Mouse (Mus musculus): ENCODE data around the gene Map3k11. TPM values are rescaled to one million over a fixed set of nuclear protein-coding genes. Genes with fewer than 3 reads are reported as not detected.
"Not testable (repeated sequence)": the region's sequence is repeated elsewhere in the genome, so short reads cannot be mapped to it uniquely, and the experiment has no call there.

The Map3k11 gene
- total RNA-seq, 1 experiment from 2014 or later: 23.9 TPM

DNA sequence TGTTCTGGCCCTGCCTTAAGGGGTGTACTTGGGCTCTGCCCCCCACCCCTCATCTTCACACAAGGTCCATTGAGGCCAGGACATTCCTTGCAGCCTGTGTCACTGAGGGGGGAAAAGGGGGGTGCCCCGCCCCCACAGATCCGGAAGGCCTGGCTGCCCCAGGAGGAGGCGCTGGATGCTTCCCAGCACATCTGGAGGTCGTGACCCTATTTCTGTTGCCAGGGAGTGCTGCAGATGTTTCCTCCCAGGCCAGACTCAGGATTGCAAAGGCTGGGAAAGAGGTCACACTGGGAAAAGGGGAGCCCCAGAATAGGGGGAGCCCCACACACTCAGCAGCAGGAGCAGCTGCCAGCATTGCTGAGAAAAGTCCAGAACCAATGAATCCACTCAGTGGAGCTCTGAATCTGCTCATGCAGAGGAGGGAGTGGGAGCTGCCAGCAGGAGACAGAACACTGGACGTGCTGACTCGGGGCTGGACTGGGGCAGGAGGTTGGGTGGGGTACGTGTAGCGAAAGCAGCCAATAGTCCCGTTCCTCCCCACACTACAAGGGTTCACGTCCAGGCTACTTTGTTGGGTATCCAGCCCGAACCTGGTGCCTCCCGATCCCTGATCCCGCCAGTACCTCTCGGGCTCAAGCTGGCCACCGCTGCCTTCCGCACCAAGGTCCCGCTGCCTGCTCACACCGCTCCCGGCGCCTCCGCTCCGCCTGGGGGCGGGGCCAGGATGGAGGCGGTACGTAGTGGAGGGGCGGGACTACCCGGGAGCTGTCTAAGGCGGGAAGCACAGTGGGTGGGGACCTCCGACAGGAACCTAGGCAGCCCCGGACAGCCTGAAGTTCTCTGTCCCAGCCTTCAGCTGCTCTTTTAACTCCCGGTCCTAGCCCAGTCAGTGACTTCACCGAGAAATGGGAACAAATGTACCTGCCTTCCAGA is 25.3 kb upstream of the Map3k11 start, which contains the start of gene Sipa1:
Gene Sipa1, minus strand, starts transcription at position 727 of the 933 bp plus-strand sequence.
- ATAC-seq (replicated peaks in 1 of 2; ENCODE audit: insufficient read depth in 1 of 2, low FRiP score in 2 of 2, low TSS enrichment in 1 of 2, low read depth in 1 of 2, poor library complexity in 2 of 2, severe bottlenecking in 2 of 2): peak; percentile 83 to 89

DNA sequence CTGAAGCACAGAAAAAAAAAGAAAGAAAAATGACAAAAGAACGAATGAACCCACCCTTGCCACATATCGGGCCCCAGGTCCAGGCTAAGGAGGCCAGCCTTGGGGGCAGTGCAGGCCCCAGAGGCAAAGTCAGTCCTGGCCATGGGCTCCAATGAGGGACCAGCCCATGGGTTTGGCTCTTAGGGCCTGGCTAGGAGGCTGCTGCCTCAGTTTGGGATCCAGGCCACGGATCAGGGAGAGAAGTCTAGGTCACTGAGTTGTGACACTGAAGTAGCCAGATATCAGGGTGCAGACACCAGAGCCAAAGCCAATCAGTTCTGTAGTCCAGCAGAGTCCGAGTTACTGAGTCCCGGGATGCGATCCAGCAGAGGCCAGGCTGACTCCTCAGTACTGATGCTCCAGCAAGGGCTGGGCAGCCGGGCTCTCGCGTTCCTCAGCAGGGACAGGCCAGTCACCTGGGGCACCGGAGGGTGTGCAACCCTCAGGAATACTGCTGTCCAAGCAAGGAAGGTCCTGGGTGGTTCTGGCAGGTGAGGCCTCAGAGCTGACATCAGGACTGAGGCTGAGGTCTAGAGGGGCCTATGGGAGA is 23.8 kb upstream of the Map3k11 start:
- ATAC-seq (replicated peaks in 1 of 2; ENCODE audit: insufficient read depth in 1 of 2, low FRiP score in 2 of 2, low TSS enrichment in 1 of 2, low read depth in 1 of 2, poor library complexity in 2 of 2, severe bottlenecking in 2 of 2): no peak

DNA sequence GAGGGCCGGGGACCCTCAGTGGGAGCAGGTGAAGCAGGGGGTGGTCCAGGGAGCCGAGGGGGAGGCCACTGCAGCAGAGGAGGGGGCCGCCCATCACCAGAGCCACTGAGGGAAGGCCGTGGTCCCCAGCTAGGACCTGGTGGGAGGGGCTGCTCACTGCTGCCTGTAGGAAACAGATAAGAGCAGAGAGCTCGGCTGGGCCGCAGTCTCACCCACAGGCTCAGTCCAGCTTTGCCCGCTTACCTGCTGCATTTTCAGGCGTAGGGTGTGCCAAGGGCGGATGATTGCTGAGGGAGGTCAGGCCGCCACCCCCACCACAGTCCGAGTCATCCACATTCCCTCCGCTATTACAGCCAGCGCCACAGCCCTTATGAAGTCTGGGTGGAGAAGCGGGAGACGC is 23.1 kb upstream of the Map3k11 start:
- no peak for ATAC-seq (replicated peaks in 1 of 2; ENCODE audit: insufficient read depth in 1 of 2, low FRiP score in 2 of 2, low TSS enrichment in 1 of 2, low read depth in 1 of 2, poor library complexity in 2 of 2, severe bottlenecking in 2 of 2)

DNA sequence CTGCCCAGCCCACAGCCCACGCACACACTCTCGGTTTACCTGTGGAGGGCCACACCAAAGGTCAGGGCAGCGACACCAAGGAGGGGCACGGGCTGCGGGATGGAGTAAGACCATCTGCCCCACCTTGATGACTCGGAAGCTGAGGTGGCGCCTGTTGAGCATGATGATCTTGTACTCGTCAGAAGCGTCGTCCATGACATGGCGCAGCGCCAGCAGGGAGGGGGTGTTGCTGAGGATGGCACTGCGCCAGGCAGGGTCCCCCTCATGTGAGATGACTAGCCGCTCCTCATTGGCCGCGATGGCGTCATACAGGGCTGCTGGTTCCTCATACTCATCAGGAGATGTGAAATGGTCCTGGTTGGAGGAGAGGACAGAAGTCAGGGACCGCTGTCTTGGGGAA is 22.2 kb upstream of the Map3k11 start:
- ATAC-seq (replicated peaks in 1 of 2; ENCODE audit: insufficient read depth in 1 of 2, low FRiP score in 2 of 2, low TSS enrichment in 1 of 2, low read depth in 1 of 2, poor library complexity in 2 of 2, severe bottlenecking in 2 of 2): no peak

DNA sequence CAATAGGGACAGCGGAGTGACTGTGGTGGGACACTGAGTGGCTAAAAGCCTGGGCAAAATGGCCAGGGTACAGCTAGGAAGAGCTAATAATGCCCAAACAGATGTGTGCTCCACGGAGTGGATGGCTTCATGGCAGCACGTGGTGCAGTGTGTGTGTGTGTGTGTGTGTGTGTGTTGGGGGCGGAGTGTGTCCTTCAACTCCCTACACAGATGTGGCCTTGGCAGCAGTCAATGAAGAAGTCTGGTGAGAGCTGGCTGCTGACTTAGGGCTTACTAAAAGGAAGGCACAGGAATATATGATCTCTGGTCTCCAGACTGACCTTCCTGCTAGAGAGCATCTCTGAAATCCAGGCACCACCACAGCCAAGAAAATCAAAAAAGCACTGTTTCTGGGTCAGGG is 20.2 kb upstream of the Map3k11 start:
- ATAC-seq (replicated peaks in 1 of 2; ENCODE audit: insufficient read depth in 1 of 2, low FRiP score in 2 of 2, low TSS enrichment in 1 of 2, low read depth in 1 of 2, poor library complexity in 2 of 2, severe bottlenecking in 2 of 2): no peak

DNA sequence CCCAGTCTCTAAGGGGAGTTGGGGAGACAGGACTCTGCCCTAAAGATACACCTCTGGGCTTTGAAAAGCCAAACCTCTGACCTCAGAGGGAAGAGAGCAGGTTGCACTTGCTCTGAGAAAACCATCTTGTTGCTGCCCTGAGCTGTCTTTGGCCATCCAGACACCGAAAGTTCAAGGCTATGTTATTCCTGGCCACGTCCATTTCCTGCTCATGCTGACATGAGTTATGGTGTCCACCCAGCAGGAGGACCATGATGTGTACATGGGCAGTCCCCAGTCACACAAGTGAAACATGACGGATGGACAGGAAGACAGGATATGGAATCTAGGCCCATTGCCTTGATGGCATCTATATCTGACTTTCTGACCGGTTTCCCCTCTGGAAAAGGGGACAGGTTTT is 8.1 kb upstream of the Map3k11 start:
- ATAC-seq (replicated peaks in 1 of 2; ENCODE audit: insufficient read depth in 1 of 2, low FRiP score in 2 of 2, low TSS enrichment in 1 of 2, low read depth in 1 of 2, poor library complexity in 2 of 2, severe bottlenecking in 2 of 2): no peak

DNA sequence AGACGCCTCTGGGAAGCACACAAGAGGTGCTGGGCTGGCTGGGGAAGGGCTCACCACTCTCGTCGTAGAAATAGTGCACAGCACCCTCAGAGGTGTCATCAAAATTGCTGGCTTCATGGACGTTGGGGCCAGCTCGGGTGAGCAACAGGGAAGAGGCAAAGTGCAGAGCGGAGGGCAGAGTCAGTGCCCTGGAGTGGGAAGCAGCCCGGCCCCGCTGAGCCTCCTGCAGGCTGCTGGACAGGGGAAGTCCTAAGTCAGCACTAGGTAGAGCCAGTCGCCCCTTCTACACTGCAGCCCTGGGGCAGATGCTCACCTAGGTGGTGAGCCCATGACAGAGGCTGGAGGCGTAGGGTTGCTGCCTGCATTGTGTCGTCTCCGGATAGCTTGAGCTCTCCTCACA is 4.3 kb upstream of the Map3k11 start:
- ATAC-seq (replicated peaks in 1 of 2; ENCODE audit: insufficient read depth in 1 of 2, low FRiP score in 2 of 2, low TSS enrichment in 1 of 2, low read depth in 1 of 2, poor library complexity in 2 of 2, severe bottlenecking in 2 of 2): no peak

GRCm38 (mm10) chr19:5684985-5685384 is 3.6 kb upstream of the Map3k11 start:
- no peak for ATAC-seq (replicated peaks in 1 of 2; ENCODE audit: insufficient read depth in 1 of 2, low FRiP score in 2 of 2, low TSS enrichment in 1 of 2, low read depth in 1 of 2, poor library complexity in 2 of 2, severe bottlenecking in 2 of 2)

- no peak for ATAC-seq (replicated peaks in 1 of 2; ENCODE audit: insufficient read depth in 1 of 2, low FRiP score in 2 of 2, low TSS enrichment in 1 of 2, low read depth in 1 of 2, poor library complexity in 2 of 2, severe bottlenecking in 2 of 2)
These were observed 3.1 kb upstream of the Map3k11 start for GRCm38 (mm10) chr19:5685431-5685830.

DNA sequence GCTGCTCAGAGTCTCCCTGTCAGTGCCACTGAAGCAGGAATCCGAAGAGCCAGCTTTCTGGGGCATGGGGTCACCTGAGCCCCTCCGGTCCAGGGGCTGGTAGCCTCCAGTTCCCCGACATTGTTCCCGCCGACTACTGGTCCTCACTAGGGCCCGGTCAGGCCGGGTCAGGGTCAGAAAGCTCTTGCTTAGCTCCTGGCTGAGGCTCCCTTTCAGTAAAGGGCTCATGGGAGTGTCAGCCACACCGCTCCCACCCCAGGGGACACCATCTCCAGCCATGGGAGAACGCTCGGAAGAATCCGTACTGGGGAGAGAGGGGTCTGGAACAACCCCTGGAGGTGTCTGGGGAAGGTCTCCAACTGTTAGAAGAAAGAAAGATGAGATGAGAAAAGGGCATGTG is 2.7 kb upstream of the Map3k11 start:
- ATAC-seq (replicated peaks in 1 of 2; ENCODE audit: insufficient read depth in 1 of 2, low FRiP score in 2 of 2, low TSS enrichment in 1 of 2, low read depth in 1 of 2, poor library complexity in 2 of 2, severe bottlenecking in 2 of 2): no peak

- no peak for ATAC-seq (replicated peaks in 1 of 2; ENCODE audit: insufficient read depth in 1 of 2, low FRiP score in 2 of 2, low TSS enrichment in 1 of 2, low read depth in 1 of 2, poor library complexity in 2 of 2, severe bottlenecking in 2 of 2)
These were observed 2.1 kb upstream of the Map3k11 start for GRCm38 (mm10) chr19:5686437-5686836.

DNA sequence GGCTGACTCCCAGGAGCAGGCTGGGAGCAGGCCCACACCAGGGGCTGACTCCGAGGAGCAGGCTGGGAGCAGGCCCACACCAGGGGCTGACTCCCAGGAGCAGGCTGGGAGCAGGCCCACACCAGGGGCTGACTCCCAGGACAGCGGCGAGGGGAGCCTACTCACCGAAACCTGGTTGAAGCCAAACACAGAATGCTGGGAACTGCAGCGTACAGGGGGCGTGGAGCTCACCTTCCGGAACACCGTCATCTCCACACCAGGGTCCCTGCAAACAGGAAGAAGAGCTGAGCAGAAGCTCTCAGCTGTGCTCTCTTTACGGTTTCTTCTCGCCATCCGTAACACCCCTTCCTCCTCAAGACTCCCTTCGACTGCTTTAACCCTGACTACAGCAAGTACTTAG is 1.6 kb upstream of the Map3k11 start:
- ATAC-seq (replicated peaks in 1 of 2; ENCODE audit: insufficient read depth in 1 of 2, low FRiP score in 2 of 2, low TSS enrichment in 1 of 2, low read depth in 1 of 2, poor library complexity in 2 of 2, severe bottlenecking in 2 of 2): not testable (repeated sequence)

GRCm38 (mm10) chr19:5687738-5688137 is 804 bp upstream of the Map3k11 start:
- no peak for ATAC-seq (replicated peaks in 1 of 2; ENCODE audit: insufficient read depth in 1 of 2, low FRiP score in 2 of 2, low TSS enrichment in 1 of 2, low read depth in 1 of 2, poor library complexity in 2 of 2, severe bottlenecking in 2 of 2)

DNA sequence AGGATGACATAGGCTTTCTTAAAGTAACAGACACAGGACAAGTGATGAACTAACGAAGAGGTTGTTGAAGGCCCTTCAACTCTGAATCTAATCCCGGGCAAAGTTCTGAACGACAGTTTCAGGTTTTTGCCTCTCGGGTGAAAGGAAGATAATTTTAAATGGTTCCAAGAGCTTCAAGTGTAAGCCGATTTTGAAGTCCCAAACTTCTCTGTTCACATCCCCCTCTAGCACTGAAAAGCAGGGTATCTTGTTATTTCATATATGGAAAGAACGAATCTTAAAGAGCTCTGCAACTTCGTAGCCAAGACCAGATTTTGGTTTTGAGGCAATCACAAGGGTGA is 516 bp downstream of the Map3k11 start:
- no peak for ATAC-seq (replicated peaks in 1 of 2; ENCODE audit: insufficient read depth in 1 of 2, low FRiP score in 2 of 2, low TSS enrichment in 1 of 2, low read depth in 1 of 2, poor library complexity in 2 of 2, severe bottlenecking in 2 of 2)

- peak; percentile 70 to 72 for ATAC-seq (replicated peaks in 1 of 2; ENCODE audit: insufficient read depth in 1 of 2, low FRiP score in 2 of 2, low TSS enrichment in 1 of 2, low read depth in 1 of 2, poor library complexity in 2 of 2, severe bottlenecking in 2 of 2)
These were observed 1.2 kb downstream of the Map3k11 start for GRCm38 (mm10) chr19:5689565-5690342.

DNA sequence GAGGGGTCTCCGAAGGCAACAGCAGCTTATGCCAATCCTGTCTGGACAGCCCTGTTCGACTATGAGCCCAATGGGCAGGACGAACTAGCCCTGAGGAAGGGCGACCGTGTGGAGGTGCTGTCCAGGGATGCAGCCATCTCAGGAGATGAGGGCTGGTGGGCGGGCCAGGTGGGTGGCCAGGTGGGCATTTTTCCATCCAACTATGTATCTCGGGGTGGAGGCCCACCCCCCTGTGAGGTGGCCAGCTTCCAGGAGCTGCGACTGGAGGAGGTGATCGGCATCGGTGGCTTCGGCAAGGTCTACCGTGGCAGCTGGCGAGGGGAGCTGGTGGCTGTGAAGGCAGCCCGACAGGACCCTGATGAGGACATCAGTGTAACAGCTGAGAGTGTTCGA is 1.8 kb downstream of the Map3k11 start:
- ATAC-seq (replicated peaks in 1 of 2; ENCODE audit: insufficient read depth in 1 of 2, low FRiP score in 2 of 2, low TSS enrichment in 1 of 2, low read depth in 1 of 2, poor library complexity in 2 of 2, severe bottlenecking in 2 of 2): no peak

DNA sequence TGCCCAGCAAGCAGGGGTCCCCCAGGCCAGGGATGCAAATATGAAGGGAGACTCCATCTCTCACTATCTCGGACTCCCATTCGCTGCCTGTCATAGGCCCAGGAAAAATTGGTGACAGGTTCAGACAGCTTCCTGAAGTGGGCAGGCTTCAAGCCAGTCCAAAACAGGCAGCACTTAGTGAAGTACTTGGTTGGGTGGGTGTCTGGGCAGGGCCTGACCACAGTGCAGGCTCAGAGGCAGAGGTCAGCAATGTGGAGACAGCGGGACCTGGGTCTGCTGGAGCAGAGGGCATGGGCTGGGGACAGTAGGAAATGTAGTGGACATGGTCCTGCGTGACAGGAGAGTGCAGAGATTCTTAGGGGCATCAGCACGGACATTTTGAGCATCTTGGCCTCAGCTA is 3.1 kb downstream of the Map3k11 start:
- ATAC-seq (replicated peaks in 1 of 2; ENCODE audit: insufficient read depth in 1 of 2, low FRiP score in 2 of 2, low TSS enrichment in 1 of 2, low read depth in 1 of 2, poor library complexity in 2 of 2, severe bottlenecking in 2 of 2): no peak
